Mouse (Mus musculus) midbrain, embryonic 15.5 days (tissue): ENCODE data around the gene Cadm1. TPM values are rescaled to one million over a fixed set of nuclear protein-coding genes. Genes with fewer than 3 reads are reported as not detected.

Experiments
- ATAC-seq: fragments of 200-750 bp; cut with Nextera tagmentation; replicated peaks from 2 replicates; pipeline ENCODE4 v1.8.0; 2017; ENCODE audit warnings: moderate TSS enrichment
- H3K27ac ChIP-seq: fragments of 300-500 bp; sonication (generic); 2 replicates; pipeline ENCODE4 v1.5.1; 2015; ENCODE audit warnings: mild to moderate bottlenecking, inconsistent platforms
- H3K27me3 ChIP-seq: fragments of 300-500 bp; sonication (generic); replicated peaks from 2 replicates; pipeline ENCODE4 v1.6.1; 2015; ENCODE audit warnings: inconsistent platforms
- H3K36me3 ChIP-seq: fragments of 300-500 bp; sonication (generic); replicated peaks from 2 replicates; pipeline ENCODE4 v1.6.1; 2015; ENCODE audit warnings: inconsistent platforms
- H3K4me1 ChIP-seq: fragments of 300-500 bp; sonication (generic); 2 replicates; pipeline ENCODE4 v1.6.1; 2015; ENCODE audit warnings: inconsistent platforms
- H3K4me2 ChIP-seq: fragments of 300-500 bp; sonication (generic); 2 replicates; pipeline ENCODE4 v1.6.1; 2015; ENCODE audit warnings: inconsistent platforms, mild to moderate bottlenecking, moderate library complexity
- H3K4me3 ChIP-seq: fragments of 300-500 bp; sonication (generic); 2 replicates; pipeline ENCODE4 v1.5.1; 2015; ENCODE audit warnings: mild to moderate bottlenecking, inconsistent platforms
- H3K9ac ChIP-seq: fragments of 300-500 bp; sonication (generic); 2 replicates; pipeline ENCODE4 v1.6.1; 2015; ENCODE audit warnings: mild to moderate bottlenecking, inconsistent platforms
- H3K9me3 ChIP-seq: fragments of 300-500 bp; sonication (generic); 2 replicates; pipeline ENCODE4 v1.6.1; 2016; ENCODE audit warnings: inconsistent platforms
- WGBS: fragments of 180-500 bp; shearing (Covaris S2); methylation state at CpG from one replicate; pipeline ENCODE4 v1.1.7; 2015; ENCODE audit warnings: mixed read lengths; 5-methylcytosine and 5-hydroxymethylcytosine counted together
- polyA plus RNA-seq: library from polyadenylated mRNA; unstranded; fragments of >200 nt; fragmentation: Nextera tagmentation; extraction: Ambion mirVana; gene quantifications from 2 replicates; pipeline ENCODE4 v1.2.1, GENCODE M21; 2015

The Cadm1 gene
- polyA plus RNA-seq, 1 experiment from 2014 or later = 275 TPM

- no peak overlapping the region for H3K4me2 ChIP-seq
- H3K27me3 ChIP-seq = no peaks in the 10 kb centered on the region
- no peaks in the 10 kb centered on the region for H3K9me3 ChIP-seq
- no peak for ATAC-seq
- H3K36me3 ChIP-seq = 0 out of 2 replicates have a peak, but pooled peaks cover 7% of the 10 kb centered on the region
- H3K4me1 ChIP-seq = peaks cover 20% of the 10 kb centered on the region
- no peak overlapping the region for H3K9ac ChIP-seq
- WGBS = 79% methylated on average over 4 of the region's 4 CpGs
- no peak overlapping the region for H3K4me3 ChIP-seq
- no peak overlapping the region for H3K27ac ChIP-seq
Observed at GRCm38 (mm10) chr9:47801242-47801641, 271.3 kb downstream of the Cadm1 start.

GRCm38 (mm10) chr9:47802527-47802926 is 272.6 kb downstream of the Cadm1 start:
- Histone ChIP-seq H3K9me3 (no peaks in the 10 kb centered on the region), H3K9ac (no peak overlapping the region), H3K4me2 (no peak overlapping the region), H3K27me3 (no peaks in the 10 kb centered on the region), H3K36me3 (0 out of 2 replicates have a peak, but pooled peaks cover 7% of the 10 kb centered on the region), H3K4me3 (no peak overlapping the region), H3K27ac (no peak overlapping the region), H3K4me1 (peaks cover 20% of the 10 kb centered on the region)
- no peak for ATAC-seq
- 75% methylated on average over 4 of the region's 4 CpGs for WGBS

- Histone ChIP-seq H3K4me1 (peaks cover 20% of the 10 kb centered on the region), H3K9me3 (no peaks in the 10 kb centered on the region), H3K4me2 (no peak overlapping the region), H3K27ac (peak overlapping the region; percentile 57; the same call in 1 of the 2 replicates), H3K4me3 (no peak overlapping the region), H3K9ac (no peak overlapping the region), H3K36me3 (0 out of 2 replicates have a peak, but pooled peaks cover 7% of the 10 kb centered on the region), H3K27me3 (no peaks in the 10 kb centered on the region)
- ATAC-seq = no peak
- 36% methylated on average over 13 of the region's 13 CpGs for WGBS
Observed at GRCm38 (mm10) chr9:47803531-47804105, 273.6 kb downstream of the Cadm1 start.

GRCm38 (mm10) chr9:47805658-47806057 is 275.7 kb downstream of the Cadm1 start:
- no peaks in the 10 kb centered on the region for H3K36me3 ChIP-seq
- ATAC-seq = no peak
- 19% methylated on average over 7 of the region's 7 CpGs for WGBS
- no peak overlapping the region for H3K9ac ChIP-seq
- peaks cover 20% of the 10 kb centered on the region for H3K4me1 ChIP-seq
- H3K27me3 ChIP-seq = no peaks in the 10 kb centered on the region
- no peak overlapping the region for H3K4me2 ChIP-seq
- H3K9me3 ChIP-seq = no peaks in the 10 kb centered on the region
- H3K4me3 ChIP-seq = no peak overlapping the region
- no peak overlapping the region for H3K27ac ChIP-seq

- H3K9me3 ChIP-seq = no peaks in the 10 kb centered on the region
- peaks cover 34% of the 10 kb centered on the region for H3K4me1 ChIP-seq
- no peak overlapping the region for H3K4me3 ChIP-seq
- no peak for ATAC-seq
- H3K27me3 ChIP-seq = no peaks in the 10 kb centered on the region
- H3K4me2 ChIP-seq = no peak overlapping the region
- H3K27ac ChIP-seq = 0 out of 2 replicates have a peak overlapping the region, but pooled peaks have one; percentile 39
- no peaks in the 10 kb centered on the region for H3K36me3 ChIP-seq
- H3K9ac ChIP-seq = no peak overlapping the region
- WGBS = 35% methylated on average over 4 of the region's 4 CpGs
Observed at GRCm38 (mm10) chr9:47825668-47826067, 295.7 kb downstream of the Cadm1 start.

GRCm38 (mm10) chr9:47828762-47829161 is 298.8 kb downstream of the Cadm1 start:
- 4% methylated on average over 13 of the region's 13 CpGs for WGBS
- Histone ChIP-seq H3K27me3 (no peaks in the 10 kb centered on the region), H3K9ac (no peak overlapping the region), H3K9me3 (no peaks in the 10 kb centered on the region), H3K4me2 (peak overlapping the region; percentile 46), H3K36me3 (no peaks in the 10 kb centered on the region), H3K4me1 (peaks cover 34% of the 10 kb centered on the region), H3K27ac (peak overlapping the region; percentile 38), H3K4me3 (peak overlapping the region; percentile 19)
- ATAC-seq = no peak

GRCm38 (mm10) chr9:47829204-47829603 is 299.2 kb downstream of the Cadm1 start:
- Histone ChIP-seq H3K9me3 (no peaks in the 10 kb centered on the region), H3K27me3 (no peaks in the 10 kb centered on the region), H3K9ac (no peak overlapping the region), H3K4me2 (peak overlapping the region; percentile 46), H3K4me1 (peaks cover 34% of the 10 kb centered on the region), H3K4me3 (peak overlapping the region; percentile 19; the same call in 1 of the 2 replicates), H3K27ac (peak overlapping the region; percentile 38), H3K36me3 (no peaks in the 10 kb centered on the region)
- ATAC-seq = no peak
- 26% methylated on average over 10 of the region's 10 CpGs for WGBS

GRCm38 (mm10) chr9:47829846-47830245 is 299.9 kb downstream of the Cadm1 start:
- Histone ChIP-seq H3K36me3 (no peaks in the 10 kb centered on the region), H3K9ac (no peak overlapping the region), H3K27ac (no peak overlapping the region), H3K4me2 (no peak overlapping the region), H3K9me3 (no peaks in the 10 kb centered on the region), H3K27me3 (no peaks in the 10 kb centered on the region), H3K4me3 (no peak overlapping the region), H3K4me1 (peaks cover 34% of the 10 kb centered on the region)
- 45% methylated on average over 4 of the region's 4 CpGs for WGBS
- no peak for ATAC-seq

- ATAC-seq = no peak
- Histone ChIP-seq H3K36me3 (no peaks in the 10 kb centered on the region), H3K4me1 (peaks cover 33% of the 10 kb centered on the region), H3K4me2 (no peak overlapping the region), H3K9ac (no peak overlapping the region), H3K4me3 (no peak overlapping the region), H3K9me3 (no peaks in the 10 kb centered on the region), H3K27me3 (no peaks in the 10 kb centered on the region), H3K27ac (no peak overlapping the region)
- 58% methylated on average over 4 of the region's 4 CpGs for WGBS
Observed at GRCm38 (mm10) chr9:47831412-47831811, 301.4 kb downstream of the Cadm1 start.

- ATAC-seq = no peak
- 6% methylated on average over 8 of the region's 8 CpGs for WGBS
- Histone ChIP-seq H3K4me1 (peaks cover 27% of the 10 kb centered on the region), H3K36me3 (no peaks in the 10 kb centered on the region), H3K27ac (no peak overlapping the region), H3K4me3 (no peak overlapping the region), H3K9me3 (no peaks in the 10 kb centered on the region), H3K9ac (no peak overlapping the region), H3K27me3 (no peaks in the 10 kb centered on the region), H3K4me2 (no peak overlapping the region)
Observed at GRCm38 (mm10) chr9:47838170-47838569, 308.2 kb downstream of the Cadm1 start.

- no peaks in the 10 kb centered on the region for H3K27me3 ChIP-seq
- WGBS = 13% methylated on average over 15 of the region's 15 CpGs
- H3K9me3 ChIP-seq = no peaks in the 10 kb centered on the region
- no peak overlapping the region for H3K27ac ChIP-seq
- no peaks in the 10 kb centered on the region for H3K36me3 ChIP-seq
- no peak overlapping the region for H3K9ac ChIP-seq
- H3K4me1 ChIP-seq = peaks cover 27% of the 10 kb centered on the region
- 0 out of 2 replicates have a peak, but pooled peaks have one; percentile 51 for ATAC-seq
- H3K4me3 ChIP-seq = no peak overlapping the region
- H3K4me2 ChIP-seq = no peak overlapping the region
Observed at GRCm38 (mm10) chr9:47838890-47839691, 309.1 kb downstream of the Cadm1 start.

GRCm38 (mm10) chr9:47839692-47840025 is 309.7 kb downstream of the Cadm1 start:
- H3K4me3 ChIP-seq = no peak overlapping the region
- no peak overlapping the region for H3K4me2 ChIP-seq
- H3K27ac ChIP-seq = no peak overlapping the region
- no peaks in the 10 kb centered on the region for H3K27me3 ChIP-seq
- ATAC-seq = no peak
- no peaks in the 10 kb centered on the region for H3K9me3 ChIP-seq
- H3K4me1 ChIP-seq = peaks cover 27% of the 10 kb centered on the region
- H3K36me3 ChIP-seq = no peaks in the 10 kb centered on the region
- 68% methylated on average over 10 of the region's 10 CpGs for WGBS
- H3K9ac ChIP-seq = no peak overlapping the region

- H3K9me3 ChIP-seq = no peaks in the 10 kb centered on the region
- H3K4me2 ChIP-seq = no peak overlapping the region
- no peak for ATAC-seq
- H3K27ac ChIP-seq = no peak overlapping the region
- WGBS = 78% methylated on average over 6 of the region's 6 CpGs
- H3K9ac ChIP-seq = no peak overlapping the region
- no peak overlapping the region for H3K4me3 ChIP-seq
- no peaks in the 10 kb centered on the region for H3K27me3 ChIP-seq
- peaks cover 30% of the 10 kb centered on the region for H3K4me1 ChIP-seq
- H3K36me3 ChIP-seq = no peaks in the 10 kb centered on the region
Observed at GRCm38 (mm10) chr9:47843328-47843727, 313.4 kb downstream of the Cadm1 start.
